Mouse (Mus musculus) small intestine, adult 2 months (tissue): ENCODE measurements around the gene Pld2.
"Not testable (repeated sequence)": the region's sequence is repeated elsewhere in the genome, so short reads cannot be mapped to it uniquely, and the experiment has no call there.

Experiments used
- CTCF ChIP-seq: fragments of 200-500 bp; IDR thresholded peaks from 2 replicates; pipeline ENCODE4 v1.5.1; 2012; ENCODE audit warnings: low read depth, mild to moderate bottlenecking, control low read depth, inconsistent platforms, low read length, moderate library complexity, mixed read lengths; ENCODE audit not compliant: insufficient replicate concordance, insufficient read length; ENCODE audit errors: extremely low read depth
- POLR2A ChIP-seq: fragments of 200-500 bp; IDR thresholded peaks from 2 replicates; pipeline ENCODE4 v1.6.1; 2012; ENCODE audit warnings: low read depth, mild to moderate bottlenecking, control low read depth, inconsistent platforms, low read length, moderate library complexity

- TF ChIP-seq CTCF, POLR2A: not testable (repeated sequence)
Measured at GRCm38 (mm10) chr11:70531065-70531464, 8.8 kb upstream of the Pld2 start.
